In genomic region chr1:39838487-39839169, GRCm38 (mm10) we compare ENCODE assay signal across 11 mouse cellular contexts. TPM values are rescaled to one million over a fixed set of nuclear protein-coding genes. Genes with fewer than 3 reads are reported as not detected.
DNase-seq lines count a peak whose midpoint lies in the region; ATAC-seq lines count a peak whose summit lies in the region.
"Had no signal": no experiment of that assay in that cellular context is flagged by ENCODE, and none has a peak within 500 bp of the region (broad histone marks: within the 10 kb centered on the region; RNA-seq: fewer than 3 reads in every experiment).

No protein-coding gene starts in this region.

- H3K27ac ChIP-seq in liver, embryonic 11.5 days (ENCODE audit: low read depth, low read length): no peak overlapping the region
- H3K27ac ChIP-seq: liver, embryonic 15.5 days had no signal

- no peak overlapping the region for H3K4me2 ChIP-seq in liver, embryonic 11.5 days

- no peaks in the 10 kb centered on the region for H3K27me3 ChIP-seq in liver, embryonic 11.5 days (replicated peaks; ENCODE audit: control insufficient read depth, insufficient read depth, low read length)
- H3K27me3 ChIP-seq: liver, embryonic 15.5 days had no signal

- no peak overlapping the region for H3K4me3 ChIP-seq in liver, embryonic 11.5 days (ENCODE audit: low read depth, low read length)
- H3K4me3 ChIP-seq: liver, embryonic 15.5 days had no signal

- H3K9ac ChIP-seq in liver, embryonic 11.5 days (ENCODE audit: low read depth, low read length): no peak overlapping the region
- H3K9ac ChIP-seq: liver, embryonic 15.5 days had no signal

- no peaks in the 10 kb centered on the region for H3K36me3 ChIP-seq in liver, embryonic 11.5 days (ENCODE audit: control insufficient read depth, insufficient read depth, low read length)
- H3K36me3 ChIP-seq: liver, embryonic 15.5 days had no signal

- peaks cover 18% of the 10 kb centered on the region for H3K4me1 ChIP-seq in liver, embryonic 11.5 days (replicated peaks; ENCODE audit: control insufficient read depth, insufficient read depth, low read length)

- no peaks in the 10 kb centered on the region for H3K9me3 ChIP-seq in liver, embryonic 11.5 days (ENCODE audit: control insufficient read depth, low read length)
- H3K9me3 ChIP-seq: liver, embryonic 15.5 days had no signal

- no peak for ATAC-seq in frontal cortex, adult (ENCODE audit: low TSS enrichment)
- ATAC-seq in liver, embryonic 11.5 days (replicated peaks; ENCODE audit: low FRiP score): no peak
- ATAC-seq: intestine, postnatal 0 days had no signal

- DNase-seq in frontal cortex, adult 2 months (ENCODE audit: extremely low spot score in 1 of 2, low spot score in 1 of 2): peak; percentile 10 to 13
- DNase-seq in right cerebral cortex, postnatal 4 days: peak; percentile 24
- no peak for DNase-seq in right cerebral cortex, postnatal 14 days
- DNase-seq in lung, postnatal 10 days: peak; percentile 44
- no peak for DNase-seq in thymus, postnatal 36 days
- DNase-seq in cerebellum, adult 9-11 months: no peak
- DNase-seq in liver, embryonic 11.5 days (ENCODE audit: low spot score): no peak
- DNase-seq: B cell, adult 2 months had no signal

- WGBS in liver, embryonic 11.5 days: 71% methylated on average over 12 of the region's 12 CpGs

RNA-seq across cellular contexts. Expression of gene Gm3646, which starts 33.5 kb away (rescaled TPM):
- polyA plus RNA-seq in frontal cortex, adult 2 months (2012; rRNA removed): not detected in 2 replicates
- polyA plus RNA-seq in liver, embryonic 11.5 days (2014; fragmentation: Nextera tagmentation; extraction: Ambion mirVana): not detected in 2 replicates
- polyA plus RNA-seq: intestine, postnatal 0 days; liver, embryonic 15.5 days had no signal

Comparison
In these comparisons a context has a peak if more than half of its experiments do, and no peak if none do; other contexts are left out.
1. DNase-seq: peak in frontal cortex, adult 2 months (2 of 2), right cerebral cortex, postnatal 4 days (single experiment) and lung, postnatal 10 days (single experiment); none in right cerebral cortex, postnatal 14 days (single experiment), thymus, postnatal 36 days (0 of 2), cerebellum, adult 9-11 months (single experiment) and liver, embryonic 11.5 days (single experiment).